ENCODE assay signal across 10 mouse cellular contexts in the genomic region with DNA sequence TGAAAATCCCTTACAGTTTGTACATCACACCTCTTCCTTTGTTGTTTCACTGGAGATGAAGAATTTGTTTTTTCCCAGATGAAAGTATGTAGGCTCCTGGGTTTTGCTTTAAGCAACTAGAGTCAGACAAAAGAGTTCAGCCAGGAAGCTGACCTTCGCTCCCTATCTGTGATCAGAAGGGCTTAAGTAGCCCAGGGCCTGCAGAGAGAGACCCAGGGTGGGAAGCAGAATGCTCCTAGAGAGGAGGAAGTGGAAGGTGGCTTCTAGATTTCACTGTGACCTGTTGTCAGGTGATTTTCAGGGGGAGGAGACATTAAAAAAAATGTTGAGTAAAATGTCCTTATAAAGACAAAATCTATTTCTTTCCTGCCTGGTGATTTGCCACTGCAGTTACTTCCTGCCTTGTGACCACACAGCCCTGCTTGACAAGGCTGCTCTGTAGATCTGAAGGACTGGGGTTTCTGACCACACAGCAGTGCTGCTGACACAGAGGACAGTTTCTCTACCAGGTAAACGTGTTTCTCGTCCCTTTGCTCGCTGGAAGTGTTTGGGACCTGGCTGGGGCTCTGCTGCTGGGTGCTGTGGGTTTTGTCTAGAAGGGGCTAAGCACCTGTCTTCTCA. TPM values are rescaled to one million over a fixed set of nuclear protein-coding genes. Genes with fewer than 3 reads are reported as not detected.
A peak's percentile ranks its signal among the peaks of the same experiment; 100 is the strongest.
DNase-seq lines count a peak whose midpoint lies in the region; ATAC-seq and TF ChIP-seq lines count a peak whose summit lies in the region.
"Had no signal": no experiment of that assay in that cellular context is flagged by ENCODE, and none has a peak within 500 bp of the region (broad histone marks: within the 10 kb centered on the region; RNA-seq: fewer than 3 reads in every experiment).

No protein-coding gene starts in this region.

- ATAC-seq in intestine, embryonic 15.5 days: peak; percentile 81
- peak; percentile 30 for ATAC-seq in monocyte, adult 5-6 weeks (replicated peaks; ENCODE audit: insufficient number of reproducible peaks, low FRiP score, low TSS enrichment, poor library complexity, severe bottlenecking)
- ATAC-seq in forebrain, embryonic 16.5 days: no peak

- peak overlapping the region; percentile 23 for H3K4me2 ChIP-seq in intestine, embryonic 15.5 days (replicated peaks)
- H3K4me2 ChIP-seq in forebrain, embryonic 16.5 days (ENCODE audit: low read length): no peak overlapping the region

- intact Hi-C loops in gastrocnemius, postnatal 14 days (cut with DNase I; ENCODE audit: low total_unique reads): no loop called here

- no peaks in the 10 kb centered on the region for H3K9me3 ChIP-seq in intestine, embryonic 15.5 days
- H3K9me3 ChIP-seq in forebrain, embryonic 16.5 days (ENCODE audit: control insufficient read depth, low read length): no peaks in the 10 kb centered on the region

- H3K4me3 ChIP-seq in liver, adult 2 months (ENCODE audit: insufficient read depth, low read depth, low read length): peak overlapping the region; percentile 2; the same call in 1 of the 2 replicates
- no peak overlapping the region for H3K4me3 ChIP-seq in intestine, embryonic 15.5 days (replicated peaks)
- no peak overlapping the region for H3K4me3 ChIP-seq in forebrain, embryonic 16.5 days (replicated peaks; ENCODE audit: low read length)

- H3K27me3 ChIP-seq in liver, adult 2 months (ENCODE audit: control insufficient read depth, insufficient read depth, low read length): no peaks in the 10 kb centered on the region
- H3K27me3 ChIP-seq in intestine, embryonic 15.5 days (replicated peaks): no peaks in the 10 kb centered on the region
- H3K27me3 ChIP-seq in forebrain, embryonic 16.5 days (replicated peaks; ENCODE audit: control insufficient read depth, insufficient read depth, low read length): no peaks in the 10 kb centered on the region

- peaks cover 3% of the 10 kb centered on the region; the same call in 1 of the 2 replicates for H3K79me2 ChIP-seq in liver, adult 2 months (ENCODE audit: control insufficient read depth, insufficient read depth, low read length)

- TF ChIP-seq CTCF in liver, adult 2 months (IDR thresholded peaks at IDR 0.05; ENCODE audit: low read depth, low read length): no peak

- no peaks in the 10 kb centered on the region for H3K4me1 ChIP-seq in liver, adult 2 months (ENCODE audit: control insufficient read depth, insufficient read depth, low read length)
- H3K4me1 ChIP-seq in intestine, embryonic 15.5 days (replicated peaks): no peaks in the 10 kb centered on the region
- no peaks in the 10 kb centered on the region for H3K4me1 ChIP-seq in forebrain, embryonic 16.5 days (replicated peaks; ENCODE audit: control insufficient read depth, insufficient read depth, low read length)

- no peaks in the 10 kb centered on the region; the same call in 1 of the 2 replicates for H3K36me3 ChIP-seq in liver, adult 2 months (ENCODE audit: control insufficient read depth, insufficient read depth, low read length)
- no peaks in the 10 kb centered on the region for H3K36me3 ChIP-seq in intestine, embryonic 15.5 days
- no peaks in the 10 kb centered on the region for H3K36me3 ChIP-seq in forebrain, embryonic 16.5 days (ENCODE audit: control insufficient read depth, insufficient read depth)

- H3K9ac ChIP-seq in liver, adult 2 months (ENCODE audit: low read depth, low read length): peak overlapping the region; percentile 15; the same call in 1 of the 2 replicates
- H3K9ac ChIP-seq in intestine, embryonic 15.5 days: no peak overlapping the region
- no peak overlapping the region for H3K9ac ChIP-seq in forebrain, embryonic 16.5 days (replicated peaks; ENCODE audit: low read depth, low read length)

- peak; percentile 62 for DNase-seq in liver, adult 2 months (ENCODE audit: extremely low read depth, low read depth, low spot score)
- no peak for DNase-seq in liver
- peak; percentile 65 for DNase-seq in thymus, postnatal 4 days
- DNase-seq in cerebellum, adult 9-11 months: no peak
- no peak for DNase-seq in gastrocnemius, postnatal 14 days
- DNase-seq: left cerebral cortex, postnatal 4 days; right cerebral cortex, postnatal 4 days had no signal

- peak overlapping the region; percentile 3; the same call in 1 of the 2 replicates for H3K27ac ChIP-seq in liver, adult 2 months (replicated peaks; ENCODE audit: insufficient read depth, low read depth, low read length)
- peak overlapping the region; percentile 46 for H3K27ac ChIP-seq in intestine, embryonic 15.5 days
- no peak overlapping the region for H3K27ac ChIP-seq in forebrain, embryonic 16.5 days (ENCODE audit: low read length)

- no peak for TF ChIP-seq POLR2A in liver, adult 2 months (IDR thresholded peaks at IDR 0.05; ENCODE audit: extremely low read depth, insufficient read depth, low read length)

- 69% methylated on average over 4 of the region's 4 CpGs for WGBS in liver, adult 2 months
- WGBS in intestine, embryonic 15.5 days: 48% methylated on average over 4 of the region's 4 CpGs
- 73% methylated on average over 4 of the region's 4 CpGs for WGBS in forebrain, embryonic 16.5 days

RNA-seq across cellular contexts. Expression of a gene that starts 45.6 kb away (rescaled TPM):
- 55.5 and 71.8 TPM in 2 replicates for total RNA-seq in liver, adult 2 months (2014; rRNA removed)
- polyA plus RNA-seq in liver, adult 2 months (2012; rRNA removed): 15.5 and 19.2 TPM in 2 replicates
- 81.6 and 81.9 TPM in 2 replicates for polyA plus RNA-seq in intestine, embryonic 15.5 days (2015; fragmentation: Nextera tagmentation; extraction: Ambion mirVana)
- 842 to 930 TPM (median 888 TPM) in 3 replicates for total RNA-seq in monocyte, adult 5-6 weeks (2017)
- polyA plus RNA-seq in forebrain, embryonic 16.5 days (2015; fragmentation: Nextera tagmentation; extraction: Ambion mirVana): 11.7 and 14.5 TPM in 2 replicates
- total RNA-seq in gastrocnemius, postnatal 14 days (2021): 1 to 10 TPM; 6.0 to 8.2 TPM

RNA-seq across cellular contexts. Expression of a gene that starts 45.9 kb away (rescaled TPM):
- under 0.01 TPM in 1 of 2 replicates, not detected in the other for total RNA-seq in liver, adult 2 months (2014; rRNA removed)
- polyA plus RNA-seq in liver, adult 2 months (2012; rRNA removed): 0.04 TPM in 1 of 2 replicates, not detected in the other
- 0.05 TPM in 1 of 2 replicates, not detected in the other for polyA plus RNA-seq in intestine, embryonic 15.5 days (2015; fragmentation: Nextera tagmentation; extraction: Ambion mirVana)
- total RNA-seq in monocyte, adult 5-6 weeks (2017): 0.19 to 0.64 TPM (median 0.49 TPM) in 3 replicates
- polyA plus RNA-seq in forebrain, embryonic 16.5 days (2015; fragmentation: Nextera tagmentation; extraction: Ambion mirVana): not detected in 2 replicates
- total RNA-seq in gastrocnemius, postnatal 14 days (2021): not detected
- total RNA-seq: left cerebral cortex, postnatal 4 days had no signal

Comparison
In these comparisons a context has a peak if more than half of its experiments do, and no peak if none do; other contexts are left out.
1. DNase-seq: peak in liver, adult 2 months (single experiment) and thymus, postnatal 4 days (single experiment); none in liver (single experiment), cerebellum, adult 9-11 months (single experiment) and gastrocnemius, postnatal 14 days (single experiment).
2. RNA of a gene that starts 45.6 kb away (total RNA-seq): 842 to 930 TPM in monocyte, adult 5-6 weeks; 55.5 to 71.8 TPM in liver, adult 2 months and 6.0 to 8.2 TPM in gastrocnemius, postnatal 14 days; every median in the first group is over 10 times any median in the second.